Mouse (Mus musculus) liver, adult 2 months (tissue): ENCODE data around the gene Igsf9. TPM values are rescaled to one million over a fixed set of nuclear protein-coding genes. Genes with fewer than 3 reads are reported as not detected.
A peak's percentile ranks its signal among the peaks of the same experiment; 100 is the strongest.

Experiments
- DNase-seq: peaks from one replicate; pipeline ENCODE4 v3.0.0-alpha.2; 2011; ENCODE audit warnings: low read depth, low spot score; ENCODE audit errors: extremely low read depth
- H3K27ac ChIP-seq: fragments of 200-500 bp; replicated peaks from 2 replicates; pipeline ENCODE4 v1.5.1; 2012; ENCODE audit warnings: low read depth, mild to moderate bottlenecking, control low read depth, inconsistent platforms, low read length; ENCODE audit not compliant: insufficient read depth
- H3K27me3 ChIP-seq: fragments of 200-500 bp; 2 replicates; pipeline ENCODE4 v1.6.1; 2012; ENCODE audit warnings: mild to moderate bottlenecking, moderate library complexity, low read length, inconsistent platforms; ENCODE audit not compliant: control insufficient read depth, insufficient read depth
- H3K36me3 ChIP-seq: fragments of 200-500 bp; 2 replicates; pipeline ENCODE4 v1.6.1; 2012; ENCODE audit warnings: low read length, inconsistent platforms; ENCODE audit not compliant: control insufficient read depth, insufficient read depth
- H3K4me1 ChIP-seq: fragments of 200-500 bp; 2 replicates; pipeline ENCODE4 v1.6.1; 2011; ENCODE audit warnings: low read length; ENCODE audit not compliant: control insufficient read depth, insufficient read depth
- H3K4me3 ChIP-seq: fragments of 200-500 bp; 2 replicates; pipeline ENCODE4 v1.5.1; 2011; ENCODE audit warnings: low read depth, mild to moderate bottlenecking, control low read depth, low read length, moderate library complexity; ENCODE audit not compliant: insufficient read depth
- H3K79me2 ChIP-seq: fragments of 200-500 bp; 2 replicates; pipeline ENCODE4 v1.6.1; 2012; ENCODE audit warnings: inconsistent platforms, mild to moderate bottlenecking, low read length, moderate library complexity; ENCODE audit not compliant: control insufficient read depth, insufficient read depth
- H3K9ac ChIP-seq: fragments of 200-500 bp; 2 replicates; pipeline ENCODE4 v1.6.1; 2012; ENCODE audit warnings: low read depth, mild to moderate bottlenecking, control low read depth, inconsistent platforms, low read length
- CTCF ChIP-seq: fragments of 200-500 bp; IDR thresholded peaks from 2 replicates; pipeline ENCODE4 v1.5.1; 2011; ENCODE audit warnings: low read depth, low read length, control low read depth
- POLR2A ChIP-seq: fragments of 200-500 bp; IDR thresholded peaks from 2 replicates; pipeline ENCODE4 v1.6.1; 2011; ENCODE audit warnings: low read length, control low read depth; ENCODE audit not compliant: insufficient read depth; ENCODE audit errors: extremely low read depth
- WGBS: fragments of 180-500 bp; shearing (Covaris S2); methylation state at CpG from one replicate; pipeline ENCODE4 v1.1.7; 2018; 5-methylcytosine and 5-hydroxymethylcytosine counted together
- polyA plus RNA-seq: library from polyadenylated mRNA; depleted of rRNA; stranded (reverse); fragments of >200 nt; gene quantifications from 2 replicates; pipeline ENCODE4 v1.2.3, GENCODE M21; 2012
- total RNA-seq: library from RNA; depleted of rRNA; stranded (reverse); fragments of >200 nt; gene quantifications from 2 replicates; pipeline ENCODE4 v1.2.3, GENCODE M21; 2014

Gene Igsf9
- total and polyA plus RNA-seq, 2 experiments, result 0.28 to 0.55 TPM

- H3K79me2 ChIP-seq, result no peaks in the 10 kb centered on the region
- no peak overlapping the region for H3K9ac ChIP-seq
- peaks cover 2% of the 10 kb centered on the region; the same call in 1 of the 2 replicates for H3K4me1 ChIP-seq
- 32% methylated on average over 23 of the region's 23 CpGs for WGBS
- DNase-seq, result no peak
- peak overlapping the region; percentile 11; the same call in 1 of the 2 replicates for H3K4me3 ChIP-seq
- peak overlapping the region; percentile 84 for H3K27ac ChIP-seq
- no peak for TF ChIP-seq POLR2A
- TF ChIP-seq CTCF, result no peak
- no peaks in the 10 kb centered on the region for H3K36me3 ChIP-seq
- no peaks in the 10 kb centered on the region for H3K27me3 ChIP-seq
Observed at GRCm38 (mm10) chr1:172526380-172527081, 44.9 kb downstream of the Igsf9 start.

DNA sequence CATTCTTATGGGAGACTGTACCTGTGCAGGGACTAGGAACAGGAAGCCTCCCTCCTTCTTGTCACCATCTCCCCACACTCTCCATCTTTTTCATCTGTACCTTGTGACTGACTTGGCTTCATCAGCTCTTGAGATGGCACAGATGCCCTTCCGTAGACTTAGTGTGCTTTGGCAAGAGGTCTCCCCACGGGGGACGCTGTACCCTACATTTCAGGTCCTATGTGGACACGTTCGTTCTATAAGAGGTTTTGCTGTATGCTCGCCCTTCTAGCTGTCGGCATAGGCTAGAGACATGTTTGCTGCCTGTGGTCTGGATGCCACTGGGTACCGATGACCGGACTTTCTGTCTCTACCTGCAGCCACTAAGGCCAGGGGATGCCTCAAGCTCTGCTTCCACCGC, 45.8 kb downstream of the Igsf9 start:
- Histone ChIP-seq H3K27me3 (0 out of 2 replicates have a peak, but pooled peaks cover 4% of the 10 kb centered on the region), H3K4me3 (no peak overlapping the region), H3K4me1 (peaks cover 2% of the 10 kb centered on the region; the same call in 1 of the 2 replicates), H3K79me2 (no peaks in the 10 kb centered on the region), H3K36me3 (no peaks in the 10 kb centered on the region), H3K27ac (no peak overlapping the region), H3K9ac (no peak overlapping the region)
- TF ChIP-seq CTCF, result no peak
- no peak for TF ChIP-seq POLR2A
- 92% methylated on average over 10 of the region's 10 CpGs for WGBS
- no peak for DNase-seq

DNA sequence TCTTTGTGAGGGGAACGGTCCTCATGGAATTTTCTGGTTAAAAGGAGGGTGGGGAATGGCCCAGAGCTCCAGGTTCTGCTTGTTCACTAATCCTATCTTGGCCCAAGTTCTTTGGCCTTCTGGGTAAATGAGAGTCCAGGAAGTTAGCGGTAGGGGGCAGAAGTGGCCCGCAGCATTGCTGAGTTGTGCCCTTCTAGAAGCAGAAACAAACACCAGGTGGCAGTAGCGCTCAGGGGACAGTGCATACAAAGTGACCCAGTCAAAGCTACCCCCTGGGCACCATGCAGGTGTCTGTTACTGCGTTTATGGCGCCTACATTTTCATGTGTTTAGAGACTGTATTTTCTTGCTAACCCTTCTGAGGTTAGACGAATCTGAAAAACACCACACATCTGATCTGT, 47.1 kb downstream of the Igsf9 start:
- Histone ChIP-seq H3K27me3 (0 out of 2 replicates have a peak, but pooled peaks cover 4% of the 10 kb centered on the region), H3K27ac (no peak overlapping the region), H3K9ac (no peak overlapping the region), H3K4me1 (peaks cover 2% of the 10 kb centered on the region; the same call in 1 of the 2 replicates), H3K4me3 (no peak overlapping the region), H3K36me3 (no peaks in the 10 kb centered on the region), H3K79me2 (no peaks in the 10 kb centered on the region)
- peak; percentile 62 for DNase-seq
- 7% methylated on average over 7 of the region's 7 CpGs for WGBS
- TF ChIP-seq CTCF (peak; percentile 99), POLR2A (no peak)

GRCm38 (mm10) chr1:172530544-172531220, 49.1 kb downstream of the Igsf9 start:
- no peak for DNase-seq
- Histone ChIP-seq H3K79me2 (no peaks in the 10 kb centered on the region), H3K27me3 (0 out of 2 replicates have a peak, but pooled peaks cover 4% of the 10 kb centered on the region), H3K36me3 (no peaks in the 10 kb centered on the region), H3K4me3 (no peak overlapping the region), H3K9ac (no peak overlapping the region), H3K27ac (no peak overlapping the region), H3K4me1 (peaks cover 2% of the 10 kb centered on the region; the same call in 1 of the 2 replicates)
- TF ChIP-seq CTCF (no peak), POLR2A (no peak)
- 66% methylated on average over 8 of the region's 8 CpGs for WGBS

DNA sequence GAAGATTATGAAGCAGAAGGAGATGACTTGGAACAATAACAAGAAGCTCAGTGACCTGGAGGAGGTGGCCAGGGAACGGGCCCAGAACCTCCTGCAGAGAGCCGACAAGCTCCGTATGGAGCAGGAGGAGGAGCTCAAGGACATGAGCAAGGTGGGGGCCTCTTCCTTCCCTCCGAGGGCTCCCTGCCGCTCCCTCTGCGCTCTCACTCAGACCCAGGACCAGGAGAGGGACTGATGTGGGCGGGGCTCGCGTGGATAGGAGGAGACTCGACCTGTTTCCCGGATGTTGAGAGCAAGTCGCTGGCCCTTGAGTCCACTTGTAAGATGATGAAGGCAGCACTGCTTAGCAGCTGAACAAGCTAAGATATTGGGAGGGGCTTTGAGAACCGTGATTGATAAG, 51.0 kb downstream of the Igsf9 start:
- Histone ChIP-seq H3K4me3 (no peak overlapping the region; the same call in 1 of the 2 replicates), H3K27me3 (0 out of 2 replicates have a peak, but pooled peaks cover 4% of the 10 kb centered on the region), H3K4me1 (0 out of 2 replicates have a peak, but pooled peaks cover under 1% of the 10 kb centered on the region), H3K9ac (no peak overlapping the region), H3K79me2 (no peaks in the 10 kb centered on the region), H3K27ac (no peak overlapping the region), H3K36me3 (no peaks in the 10 kb centered on the region)
- WGBS, result 6% methylated on average over 13 of the region's 13 CpGs
- no peak for DNase-seq
- no peak for TF ChIP-seq POLR2A
- TF ChIP-seq CTCF, result no peak
